ENCODE assay signal across 8 mouse cellular contexts in the genomic region with DNA sequence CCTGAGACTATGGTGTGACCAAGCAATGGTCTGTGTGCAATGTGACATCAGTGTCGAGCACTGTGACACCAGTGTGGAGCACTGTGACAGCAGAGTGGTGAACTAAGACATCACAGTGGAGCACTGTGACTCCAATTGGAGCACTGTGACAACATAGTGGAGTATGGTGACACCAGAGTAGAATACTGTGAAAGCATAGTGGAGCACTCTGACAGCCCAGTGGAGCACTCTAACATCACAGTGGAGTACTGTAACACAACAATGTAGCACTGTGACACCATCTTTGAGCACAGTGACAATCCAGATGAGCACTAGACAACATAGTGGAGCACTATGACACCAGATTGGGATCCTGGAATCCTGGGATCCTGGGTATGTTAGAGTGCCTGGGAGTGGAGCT.
DNase-seq lines count a peak whose midpoint lies in the region; ATAC-seq and TF ChIP-seq lines count a peak whose summit lies in the region.

No protein-coding gene starts in this region.

- no peaks in the 10 kb centered on the region for H3K4me1 ChIP-seq in hindbrain, embryonic 10.5 days (replicated peaks)
- H3K4me1 ChIP-seq in hindbrain, embryonic 13.5 days (replicated peaks) = no peaks in the 10 kb centered on the region
- no peaks in the 10 kb centered on the region for H3K4me1 ChIP-seq in embryonic facial prominence, embryonic 13.5 days
- no peaks in the 10 kb centered on the region for H3K4me1 ChIP-seq in liver, embryonic 11.5 days (replicated peaks; ENCODE audit: control insufficient read depth, insufficient read depth, low read length)
- H3K4me1 ChIP-seq in stomach, postnatal 0 days (replicated peaks; ENCODE audit: control insufficient read depth, insufficient read depth) = no peaks in the 10 kb centered on the region

- H3K9ac ChIP-seq in hindbrain, embryonic 13.5 days = no peak overlapping the region
- H3K9ac ChIP-seq in embryonic facial prominence, embryonic 13.5 days = no peak overlapping the region
- H3K9ac ChIP-seq in liver, embryonic 11.5 days (ENCODE audit: low read depth, low read length) = no peak overlapping the region
- H3K9ac ChIP-seq in stomach, postnatal 0 days (ENCODE audit: low read length) = no peak overlapping the region

- no peaks in the 10 kb centered on the region for H3K36me3 ChIP-seq in hindbrain, embryonic 10.5 days
- no peaks in the 10 kb centered on the region for H3K36me3 ChIP-seq in hindbrain, embryonic 13.5 days
- no peaks in the 10 kb centered on the region for H3K36me3 ChIP-seq in embryonic facial prominence, embryonic 13.5 days
- no peaks in the 10 kb centered on the region for H3K36me3 ChIP-seq in liver, embryonic 11.5 days (ENCODE audit: control insufficient read depth, insufficient read depth, low read length)
- no peaks in the 10 kb centered on the region for H3K36me3 ChIP-seq in stomach, postnatal 0 days (ENCODE audit: control insufficient read depth, insufficient read depth, low read length)

- no peaks in the 10 kb centered on the region for H3K27me3 ChIP-seq in hindbrain, embryonic 10.5 days (ENCODE audit: insufficient read depth, poor library complexity, severe bottlenecking)
- H3K27me3 ChIP-seq in hindbrain, embryonic 13.5 days = no peaks in the 10 kb centered on the region
- no peaks in the 10 kb centered on the region for H3K27me3 ChIP-seq in embryonic facial prominence, embryonic 13.5 days
- no peaks in the 10 kb centered on the region for H3K27me3 ChIP-seq in liver, embryonic 11.5 days (replicated peaks; ENCODE audit: control insufficient read depth, insufficient read depth, low read length)
- no peaks in the 10 kb centered on the region for H3K27me3 ChIP-seq in stomach, postnatal 0 days (ENCODE audit: control insufficient read depth, insufficient read depth, low read length)

- no peak overlapping the region for H3K4me3 ChIP-seq in hindbrain, embryonic 10.5 days
- no peak overlapping the region for H3K4me3 ChIP-seq in hindbrain, embryonic 13.5 days
- no peak overlapping the region for H3K4me3 ChIP-seq in embryonic facial prominence, embryonic 13.5 days
- H3K4me3 ChIP-seq in liver, embryonic 11.5 days (ENCODE audit: low read depth, low read length) = no peak overlapping the region
- no peak overlapping the region for H3K4me3 ChIP-seq in stomach, postnatal 0 days (ENCODE audit: low read depth, low read length)

- H3K9me3 ChIP-seq in hindbrain, embryonic 10.5 days = peaks cover 5% of the 10 kb centered on the region
- H3K9me3 ChIP-seq in hindbrain, embryonic 13.5 days = peaks cover 4% of the 10 kb centered on the region; the same call in 1 of the 2 replicates
- H3K9me3 ChIP-seq in embryonic facial prominence, embryonic 13.5 days = 0 out of 2 replicates have a peak, but pooled peaks cover 3% of the 10 kb centered on the region
- peaks cover 4% of the 10 kb centered on the region for H3K9me3 ChIP-seq in liver, embryonic 11.5 days (ENCODE audit: control insufficient read depth, low read length)
- H3K9me3 ChIP-seq in stomach, postnatal 0 days (ENCODE audit: control insufficient read depth, low read length) = no peaks in the 10 kb centered on the region

- TF ChIP-seq CTCF in stomach, postnatal 0 days (IDR thresholded peaks at IDR 0.05; ENCODE audit: low read depth) = no peak

- DNase-seq in hindbrain, embryonic 10.5 days (ENCODE audit: low spot score) = peak; percentile 3
- peak; percentile 7 for DNase-seq in CD4-positive helper T cell, adult 2 months (ENCODE audit: low read depth, low spot score)
- DNase-seq in liver, embryonic 11.5 days (ENCODE audit: low spot score) = no peak
- DNase-seq in stomach, postnatal 0 days (ENCODE audit: low spot score) = no peak
- DNase-seq in ovary, postnatal 36 days (ENCODE audit: low spot score) = no peak

- no peak overlapping the region for H3K4me2 ChIP-seq in hindbrain, embryonic 13.5 days
- no peak overlapping the region for H3K4me2 ChIP-seq in embryonic facial prominence, embryonic 13.5 days
- no peak overlapping the region for H3K4me2 ChIP-seq in liver, embryonic 11.5 days
- no peak overlapping the region for H3K4me2 ChIP-seq in stomach, postnatal 0 days (replicated peaks; ENCODE audit: low read depth)

- H3K27ac ChIP-seq in hindbrain, embryonic 10.5 days = no peak overlapping the region
- H3K27ac ChIP-seq in hindbrain, embryonic 13.5 days = no peak overlapping the region
- no peak overlapping the region for H3K27ac ChIP-seq in embryonic facial prominence, embryonic 13.5 days
- no peak overlapping the region for H3K27ac ChIP-seq in liver, embryonic 11.5 days (ENCODE audit: low read depth, low read length)
- no peak overlapping the region for H3K27ac ChIP-seq in stomach, postnatal 0 days (replicated peaks)

- no peak for TF ChIP-seq EP300 in stomach, postnatal 0 days (optimal IDR thresholded peaks at IDR 0.05)

- ATAC-seq in hindbrain, embryonic 13.5 days (ENCODE audit: low FRiP score) = no peak
- ATAC-seq in embryonic facial prominence, embryonic 13.5 days (ENCODE audit: insufficient number of reproducible peaks, insufficient read depth, low FRiP score, low TSS enrichment, low read depth) = peak; percentile 74
- ATAC-seq in liver, embryonic 11.5 days (replicated peaks; ENCODE audit: low FRiP score) = peak; percentile 58
- peak; percentile 74 for ATAC-seq in stomach, postnatal 0 days (ENCODE audit: low FRiP score, low TSS enrichment)
- ATAC-seq in frontal cortex, adult (ENCODE audit: low TSS enrichment) = no peak

- WGBS in hindbrain, embryonic 10.5 days = 84% methylated on average over 1 of the region's 1 CpGs
- 87% methylated on average over 1 of the region's 1 CpGs for WGBS in hindbrain, embryonic 13.5 days
- WGBS in embryonic facial prominence, embryonic 13.5 days = 85% methylated on average over 1 of the region's 1 CpGs
- WGBS in liver, embryonic 11.5 days = 61% methylated on average over 1 of the region's 1 CpGs
- 86% methylated on average over 1 of the region's 1 CpGs for WGBS in stomach, postnatal 0 days

Comparison
In these comparisons a context has a peak if more than half of its experiments do, and no peak if none do; other contexts are left out.
1. DNase-seq: peak in hindbrain, embryonic 10.5 days (single experiment) and CD4-positive helper T cell, adult 2 months (single experiment); none in liver, embryonic 11.5 days (single experiment), stomach, postnatal 0 days (single experiment) and ovary, postnatal 36 days (single experiment).
2. ATAC-seq: peak in embryonic facial prominence, embryonic 13.5 days (single experiment), liver, embryonic 11.5 days (single experiment) and stomach, postnatal 0 days (single experiment); none in hindbrain, embryonic 13.5 days (single experiment) and frontal cortex, adult (single experiment).